Mouse (Mus musculus) lung, postnatal 0 days (tissue): ENCODE measurements around the gene Olfr1393.

ENCODE experiments used
- CTCF ChIP-seq: IDR thresholded peaks from 2 replicates; pipeline ENCODE4 v1.5.1; 2016; ENCODE audit warnings: antibody characterized with exemption, mild to moderate bottlenecking
- EP300 ChIP-seq: IDR thresholded peaks from 2 replicates; pipeline ENCODE4 v1.6.1; 2016; ENCODE audit warnings: antibody characterized with exemption, mild to moderate bottlenecking, control low read depth

GRCm38 (mm10) chr11:49240310-49240709, 37.8 kb upstream of the Olfr1393 start:
- TF ChIP-seq CTCF (no peak), EP300 (no peak)
